Mouse (Mus musculus) thymus, adult 2 months (tissue): ENCODE data around the gene Chst4. TPM values are rescaled to one million over a fixed set of nuclear protein-coding genes. Genes with fewer than 3 reads are reported as not detected.
A peak's percentile ranks its signal among the peaks of the same experiment; 100 is the strongest.

Experiments
- DNase-seq: peaks from one replicate; pipeline ENCODE4 v3.0.0; 2021
- H3K27ac ChIP-seq: fragments of 200-500 bp; 2 replicates; pipeline ENCODE4 v1.5.1; 2012; ENCODE audit warnings: low read length, control low read depth; ENCODE audit not compliant: control insufficient read depth, insufficient read depth
- H3K27me3 ChIP-seq: fragments of 200-500 bp; 2 replicates; pipeline ENCODE4 v1.6.1; 2012; ENCODE audit warnings: mild to moderate bottlenecking, low read length, moderate library complexity, mixed read lengths; ENCODE audit not compliant: control insufficient read depth, insufficient read depth
- H3K36me3 ChIP-seq: fragments of 200-500 bp; 2 replicates; pipeline ENCODE4 v1.6.1; 2012; ENCODE audit warnings: mild to moderate bottlenecking, low read length, moderate library complexity; ENCODE audit not compliant: control insufficient read depth, insufficient read depth
- H3K4me1 ChIP-seq: fragments of 200-500 bp; replicated peaks from 2 replicates; pipeline ENCODE4 v1.6.1; 2012; ENCODE audit warnings: low read length; ENCODE audit not compliant: control insufficient read depth, insufficient read depth
- H3K4me3 ChIP-seq: fragments of 200-500 bp; 2 replicates; pipeline ENCODE4 v1.5.1; 2012; ENCODE audit warnings: mild to moderate bottlenecking, low read length, control low read depth, moderate library complexity; ENCODE audit not compliant: control insufficient read depth, insufficient read depth
- CTCF ChIP-seq: fragments of 200-500 bp; IDR thresholded peaks from 2 replicates; pipeline ENCODE4 v1.5.1; 2012; ENCODE audit warnings: mild to moderate bottlenecking, control low read depth, low read length, moderate library complexity, borderline replicate concordance; ENCODE audit not compliant: control insufficient read depth, poor library complexity, insufficient read depth; ENCODE audit errors: extremely low read depth
- POLR2A ChIP-seq: fragments of 200-500 bp; IDR thresholded peaks from 2 replicates; pipeline ENCODE4 v1.6.1; 2012; ENCODE audit warnings: mild to moderate bottlenecking, low read length, control low read depth, moderate library complexity; ENCODE audit not compliant: control insufficient read depth, poor library complexity, insufficient read depth; ENCODE audit errors: extremely low read depth
- WGBS: fragments of 180-500 bp; shearing (Covaris S2); methylation state at CpG from one replicate; pipeline ENCODE4 v1.1.7; 2018; 5-methylcytosine and 5-hydroxymethylcytosine counted together
- polyA plus RNA-seq: library from polyadenylated mRNA; depleted of rRNA; stranded (reverse); fragments of >200 nt; gene quantifications from 2 replicates; pipeline ENCODE4 v1.2.3, GENCODE M21; 2012; rRNA removed

Gene Chst4
- polyA plus RNA-seq, 1 experiment, result 2.9 TPM

- no peaks in the 10 kb centered on the region for H3K4me1 ChIP-seq
- H3K27ac ChIP-seq, result no peak overlapping the region
- 53% methylated on average over 15 of the region's 15 CpGs for WGBS
- peak; percentile 21 for DNase-seq
- no peaks in the 10 kb centered on the region for H3K27me3 ChIP-seq
- no peaks in the 10 kb centered on the region for H3K36me3 ChIP-seq
- no peak overlapping the region for H3K4me3 ChIP-seq
- TF ChIP-seq CTCF, result no peak
- no peak for TF ChIP-seq POLR2A
These were observed 57.0 kb downstream of the Chst4 start for GRCm38 (mm10) chr8:109982386-109983105.

DNA sequence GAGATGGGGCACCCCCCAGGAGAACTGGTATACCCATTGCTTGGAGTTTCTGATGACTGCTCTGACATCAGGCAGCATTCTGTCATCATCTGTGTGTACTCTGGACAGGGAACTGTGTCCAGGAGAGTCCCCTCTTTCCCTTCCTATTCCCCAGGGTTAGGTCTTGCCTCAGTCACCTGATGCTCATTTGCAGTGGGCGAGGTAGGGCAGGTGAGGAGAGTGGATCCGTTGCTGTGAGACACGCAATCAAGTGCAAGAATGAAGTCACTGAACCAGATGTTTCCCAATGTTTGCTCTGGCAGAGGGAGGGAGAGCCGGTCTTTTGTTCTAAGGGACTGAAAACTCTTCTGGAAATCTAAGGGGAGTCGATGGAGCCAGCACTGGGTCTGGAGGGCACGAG is 60.2 kb downstream of the Chst4 start:
- DNase-seq, result no peak
- Histone ChIP-seq H3K27me3 (no peaks in the 10 kb centered on the region), H3K27ac (no peak overlapping the region), H3K4me1 (no peaks in the 10 kb centered on the region), H3K4me3 (no peak overlapping the region), H3K36me3 (no peaks in the 10 kb centered on the region)
- TF ChIP-seq CTCF (no peak), POLR2A (no peak)
- WGBS, result 91% methylated on average over 6 of the region's 6 CpGs

Other genes starting within 250 kb of the Chst4 start
- gene Phlpp2, start 171.2 kb downstream of the Chst4 start, polyA plus RNA-seq, result 2.2 and 2.7 TPM in 2 replicates
- gene Marveld3, start 77.5 kb downstream of the Chst4 start, polyA plus RNA-seq, result 0.43 and 0.50 TPM in 2 replicates
- 0.61 and 2.6 TPM in 2 replicates for gene Tat, start 49.3 kb downstream of the Chst4 start, polyA plus RNA-seq
- 0.14 and 0.30 TPM in 2 replicates for gene Zfp612, start 40.0 kb upstream of the Chst4 start, polyA plus RNA-seq
- 0.12 TPM in 1 of 2 replicates, not detected in the other for gene Gm21964, start 61.5 kb upstream of the Chst4 start, polyA plus RNA-seq
- not detected in 2 replicates for gene Gm17720, start 63.0 kb upstream of the Chst4 start, polyA plus RNA-seq
- 0.73 and 0.84 TPM in 2 replicates for gene Calb2, start 128.5 kb upstream of the Chst4 start, polyA plus RNA-seq
- 5.9 and 6.4 TPM in 2 replicates for gene Cmtr2, start 175.9 kb upstream of the Chst4 start, polyA plus RNA-seq
- gene Hydin, start 227.2 kb upstream of the Chst4 start, polyA plus RNA-seq, result 0.13 and 0.19 TPM in 2 replicates